Mouse (Mus musculus) MEL (cell line): ENCODE measurements at regions not wholly inside any gene's neighbourhood (a gene's known extent, or its start where the extent isn't known, plus 50 kb on each side); places are given as distances from the start of the nearest gene placed in this dataset.

ENCODE experiments used
- EP300 ChIP-seq, 2 experiments: IDR thresholded peaks; 2 replicates each; pipeline ENCODE4 v1.6.1; 2011; ENCODE audit warnings: improper control_type of control experiment in 2 of 2, low read length in 2 of 2, low read depth in 1 of 2, mild to moderate bottlenecking in 1 of 2
- GABPA ChIP-seq: IDR thresholded peaks from 2 replicates; pipeline ENCODE4 v1.6.1; 2012; ENCODE audit warnings: low read depth, mild to moderate bottlenecking, inconsistent platforms, low read length, improper control_type of control experiment, moderate library complexity
- POLR2A ChIP-seq, 2 experiments: IDR thresholded peaks; 2 replicates each; pipeline ENCODE4 v1.6.1; 2011 to 2012; ENCODE audit warnings: low read length in 2 of 2, mild to moderate bottlenecking in 2 of 2, control low read depth in 1 of 2, improper control_type of control experiment in 1 of 2, low read depth in 1 of 2, moderate library complexity in 1 of 2; ENCODE audit not compliant: control insufficient read depth in 1 of 2, insufficient read depth in 1 of 2, poor library complexity in 1 of 2
- ZC3H11A ChIP-seq: IDR thresholded peaks from 2 replicates; pipeline ENCODE4 v1.6.1; 2012; ENCODE audit warnings: low read depth, mild to moderate bottlenecking, inconsistent platforms, low read length, improper control_type of control experiment
- ZMIZ1 ChIP-seq: IDR thresholded peaks from 2 replicates; pipeline ENCODE4 v1.6.1; 2012; ENCODE audit warnings: low read depth, mild to moderate bottlenecking, inconsistent platforms, low read length, improper control_type of control experiment, moderate library complexity
- ZNF384 ChIP-seq: IDR thresholded peaks from 2 replicates; pipeline ENCODE4 v1.6.1; 2012; ENCODE audit warnings: low read depth, mild to moderate bottlenecking, inconsistent platforms, low read length, improper control_type of control experiment

DNA sequence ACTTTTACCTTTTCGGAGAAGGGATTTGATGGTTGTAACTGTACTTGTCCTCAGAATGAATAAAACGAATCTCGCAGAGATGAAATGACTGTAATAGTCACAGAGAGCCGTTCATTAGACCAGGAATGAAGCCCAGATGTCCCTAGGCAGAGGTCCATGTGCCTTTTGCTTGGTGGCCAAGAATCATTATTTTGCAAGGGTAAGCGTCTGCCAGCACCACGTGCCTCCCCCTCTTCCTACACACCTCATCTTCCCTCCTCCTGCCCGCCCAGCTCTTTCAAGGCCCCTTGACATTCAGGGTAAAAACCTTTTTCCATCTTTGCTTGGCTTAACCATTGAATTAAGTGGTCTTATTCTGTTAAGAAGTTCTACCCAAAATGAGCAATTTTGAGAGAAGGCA lies 161.1 kb upstream of the Rad23b start:
- TF ChIP-seq POLR2A (IDR thresholded peaks at IDR 0.05; ENCODE audit: control insufficient read depth in 1 of 2, insufficient read depth in 1 of 2, low read depth in 1 of 2, low read length in 2 of 2, poor library complexity in 1 of 2) (no peak), ZC3H11A (no peak), EP300 (IDR thresholded peaks at IDR 0.05; ENCODE audit: low read depth in 1 of 2, low read length in 2 of 2) (no peak), GABPA (no peak), ZNF384 (no peak), ZMIZ1 (no peak)
